Mouse (Mus musculus) limb, embryonic 14.5 days (tissue): ENCODE measurements around the gene Pde4b. TPM values are rescaled to one million over a fixed set of nuclear protein-coding genes. Genes with fewer than 3 reads are reported as not detected.

ENCODE experiments used
- ATAC-seq: fragments of 200-750 bp; cut with Nextera tagmentation; 2 replicates; pipeline ENCODE4 v1.8.0; 2017; ENCODE audit warnings: low read depth, moderate number of reproducible peaks, moderate TSS enrichment; ENCODE audit not compliant: low FRiP score
- DNase-seq: peaks from one replicate; pipeline ENCODE4 v3.0.0-alpha.2; 2015; ENCODE audit warnings: low spot score
- H3K27ac ChIP-seq: fragments of 300-500 bp; sonication (generic); replicated peaks from 2 replicates; pipeline ENCODE4 v1.5.1; 2014; ENCODE audit warnings: low read depth, mild to moderate bottlenecking, low read length, moderate library complexity, mixed read lengths
- H3K27me3 ChIP-seq: fragments of 300-500 bp; sonication (generic); 2 replicates; pipeline ENCODE4 v1.6.1; 2014; ENCODE audit warnings: low read length, mixed read lengths; ENCODE audit not compliant: control insufficient read depth, insufficient read depth
- H3K36me3 ChIP-seq: fragments of 300-500 bp; sonication (generic); 2 replicates; pipeline ENCODE4 v1.6.1; 2014; ENCODE audit warnings: mild to moderate bottlenecking, low read length, moderate library complexity, mixed read lengths; ENCODE audit not compliant: control insufficient read depth, insufficient read depth
- H3K4me1 ChIP-seq: fragments of 300-500 bp; sonication (generic); 2 replicates; pipeline ENCODE4 v1.6.1; 2014; ENCODE audit warnings: antibody characterized with exemption, low read length, mixed read lengths; ENCODE audit not compliant: control insufficient read depth, insufficient read depth
- H3K4me2 ChIP-seq: fragments of 300-500 bp; sonication (generic); replicated peaks from 2 replicates; pipeline ENCODE4 v1.6.1; 2014; ENCODE audit warnings: low read depth, mild to moderate bottlenecking, low read length, moderate library complexity; ENCODE audit not compliant: severe bottlenecking
- H3K4me3 ChIP-seq: fragments of 300-500 bp; sonication (generic); replicated peaks from 2 replicates; pipeline ENCODE4 v1.5.1; 2014; ENCODE audit warnings: low read length
- H3K9ac ChIP-seq: fragments of 300-500 bp; sonication (generic); 2 replicates; pipeline ENCODE4 v1.6.1; 2014; ENCODE audit warnings: mild to moderate bottlenecking, low read depth, low read length, moderate library complexity; ENCODE audit not compliant: severe bottlenecking
- H3K9me3 ChIP-seq: fragments of 300-500 bp; sonication (generic); 2 replicates; pipeline ENCODE4 v1.6.1; 2016; ENCODE audit warnings: low read length; ENCODE audit not compliant: control insufficient read depth
- POLR2A ChIP-seq: fragments of 200-500 bp; IDR thresholded peaks from 2 replicates; pipeline ENCODE4 v1.8.0; 2012; ENCODE audit warnings: inconsistent platforms, mild to moderate bottlenecking, moderate library complexity, borderline replicate concordance; ENCODE audit not compliant: insufficient read depth, insufficient read length; ENCODE audit errors: extremely low read depth
- WGBS: fragments of 180-500 bp; shearing (Covaris S2); extraction: QIAGEN DNeasy Blood & Tissue Kit; methylation state at CpG from one replicate; pipeline ENCODE4 v1.1.7; 2014; 5-methylcytosine and 5-hydroxymethylcytosine counted together
- polyA plus RNA-seq, 2 experiments: library from polyadenylated mRNA; depleted of rRNA in 1 of 2; stranded (reverse) in 1 of 2; unstranded in 1 of 2; fragments of >200 nt; fragmentation: Nextera tagmentation in 1 of 2; extraction: Ambion mirVana in 1 of 2; gene quantifications; 2 replicates each; pipeline versions ENCODE4 v1.2.1 to v1.2.3; 2012 to 2014

The Pde4b gene
- polyA plus RNA-seq, 2 experiments: 14.4 to 18.3 TPM

DNA sequence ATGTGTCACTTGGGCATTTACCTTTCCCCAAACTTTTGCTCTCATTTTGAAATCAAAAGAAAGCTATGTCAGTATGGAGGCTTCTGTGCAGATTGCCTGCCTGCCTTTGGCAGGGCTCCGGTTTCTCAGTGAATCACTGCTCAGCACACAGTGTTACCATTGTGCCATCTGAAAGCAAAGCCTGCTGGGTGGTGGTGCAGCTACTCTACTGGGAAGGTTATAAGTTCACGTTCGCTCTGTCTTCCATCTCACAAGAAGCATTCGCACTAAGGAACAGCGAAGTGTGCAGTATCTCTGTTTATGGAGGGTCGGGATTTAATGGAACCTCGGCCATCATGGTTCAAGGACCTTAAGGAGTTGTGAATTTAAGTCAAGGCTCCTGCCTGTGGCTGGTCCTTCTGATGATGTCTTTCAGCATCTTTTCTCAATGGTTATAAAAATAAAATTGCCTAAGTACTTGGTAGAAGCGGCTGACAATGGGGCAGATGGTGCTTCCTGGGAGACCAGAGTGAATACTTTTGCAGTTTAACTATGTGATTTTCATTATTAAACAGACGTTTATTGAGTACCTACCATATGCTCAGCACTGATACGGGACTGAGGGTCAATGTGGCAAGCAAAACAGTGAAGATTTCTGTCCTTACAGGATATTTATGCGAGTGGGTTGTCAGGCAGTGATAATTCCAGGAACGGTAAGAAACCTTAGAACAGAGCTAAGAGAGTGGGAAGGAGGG lies 152.5 kb downstream of the Pde4b start:
- WGBS: 79% methylated on average over 12 of the region's 12 CpGs
- Histone ChIP-seq H3K36me3 (no peaks in the 10 kb centered on the region), H3K4me1 (no peaks in the 10 kb centered on the region), H3K4me2 (no peak overlapping the region), H3K9me3 (no peaks in the 10 kb centered on the region), H3K4me3 (no peak overlapping the region), H3K9ac (no peak overlapping the region), H3K27ac (no peak overlapping the region), H3K27me3 (no peaks in the 10 kb centered on the region)
- no peak for DNase-seq
- no peak for ATAC-seq
- no peak for TF ChIP-seq POLR2A

DNA sequence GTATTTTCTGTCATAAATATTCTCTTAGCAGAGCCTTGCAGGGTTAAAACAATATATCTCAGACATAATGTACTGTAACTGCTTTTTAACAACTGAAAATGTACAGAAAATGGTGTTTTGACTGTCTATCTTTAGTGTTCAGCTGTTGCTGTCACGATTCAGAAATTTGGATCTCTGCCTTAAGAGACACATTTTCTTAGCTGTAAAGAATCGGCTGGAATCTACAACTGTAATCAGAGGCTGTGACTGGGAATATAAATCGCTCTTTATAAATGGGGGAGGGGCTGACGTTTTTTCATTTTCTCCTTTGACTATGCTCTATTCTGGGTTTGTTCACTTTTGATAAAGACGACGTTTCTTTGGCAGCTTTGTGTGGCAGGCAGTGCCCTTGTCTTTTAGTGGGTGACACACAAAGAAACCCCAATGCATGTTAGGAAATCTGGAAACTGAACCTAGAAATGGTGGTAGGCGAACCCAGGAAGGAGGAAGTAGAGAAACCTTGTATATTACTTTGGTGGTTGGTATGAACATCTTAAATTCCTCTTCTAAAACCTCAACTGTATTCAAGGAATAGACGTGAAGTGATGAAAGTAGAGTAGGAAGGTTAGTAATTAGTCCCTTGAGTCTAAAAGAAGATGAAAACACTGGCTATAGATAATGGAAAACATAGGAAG lies 153.5 kb downstream of the Pde4b start:
- DNase-seq (peak; percentile 52), ATAC-seq (no peak)
- no peak for TF ChIP-seq POLR2A
- no peaks in the 10 kb centered on the region for H3K36me3 ChIP-seq
- WGBS: 72% methylated on average over 8 of the region's 8 CpGs
- no peaks in the 10 kb centered on the region for H3K9me3 ChIP-seq
- H3K4me1 ChIP-seq: no peaks in the 10 kb centered on the region
- no peak overlapping the region for H3K9ac ChIP-seq
- H3K27me3 ChIP-seq: no peaks in the 10 kb centered on the region
- no peak overlapping the region for H3K4me2 ChIP-seq
- H3K27ac ChIP-seq: no peak overlapping the region
- H3K4me3 ChIP-seq: no peak overlapping the region

DNA sequence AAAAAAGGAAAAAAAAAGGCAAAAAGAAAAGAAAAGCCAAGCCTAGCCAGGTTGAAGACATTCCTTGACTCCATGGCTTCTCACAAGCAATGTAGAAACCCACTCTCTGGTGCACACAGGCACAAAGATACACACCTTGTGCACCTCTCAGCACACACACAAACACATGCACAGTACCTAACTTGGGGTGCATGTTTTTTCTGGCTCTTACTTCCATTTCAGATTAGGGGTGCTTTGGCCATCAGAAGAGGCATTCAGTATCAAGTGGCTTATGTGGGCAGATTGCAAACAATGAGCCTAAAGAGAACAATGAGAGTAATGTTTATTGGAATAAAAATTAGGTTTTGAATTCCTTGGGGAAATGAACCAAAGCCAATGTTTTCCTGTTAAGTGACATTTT lies 166.7 kb downstream of the Pde4b start:
- H3K27me3 ChIP-seq: no peaks in the 10 kb centered on the region

DNA sequence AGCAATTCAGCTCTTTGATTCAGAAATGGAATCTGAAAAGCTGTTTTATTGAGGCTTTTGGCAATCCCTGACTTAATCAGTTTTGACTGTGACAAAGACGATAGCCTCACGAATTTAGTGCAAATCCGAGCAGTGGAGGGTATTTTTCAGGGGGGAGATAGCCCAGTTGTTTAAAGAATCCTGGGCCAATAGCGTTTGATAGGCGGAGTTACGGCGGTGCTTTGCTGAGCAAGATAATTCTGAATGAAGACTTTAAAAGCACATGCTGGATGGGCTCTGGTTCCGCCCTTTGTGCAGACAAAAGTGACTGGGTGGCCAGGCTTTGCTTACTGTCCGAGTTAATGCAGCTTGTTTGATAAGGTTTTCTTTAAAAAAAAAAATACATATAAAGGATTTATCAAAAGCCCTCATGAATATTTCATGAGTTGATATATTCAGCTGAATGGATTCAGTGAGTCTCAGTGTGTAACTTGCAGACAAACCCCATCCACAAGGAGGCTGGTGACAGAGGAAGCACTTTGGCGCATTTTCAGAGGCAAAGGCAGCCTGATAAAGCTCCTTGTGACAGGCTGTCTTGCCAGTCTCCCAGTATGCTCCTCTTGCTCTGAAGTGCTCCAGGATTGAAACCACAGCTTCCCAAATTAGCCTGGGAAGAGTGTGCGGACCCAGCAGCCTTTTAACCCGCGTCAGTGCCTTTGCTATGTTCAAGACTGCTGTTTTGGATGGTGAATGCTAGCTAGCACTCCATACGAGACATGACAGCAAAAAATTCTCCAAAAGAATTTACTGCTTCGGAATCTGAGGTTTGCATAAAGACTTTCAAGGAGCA lies 167.3 kb downstream of the Pde4b start:
- ATAC-seq (peak; percentile 60; the same call in 1 of the 2 replicates), DNase-seq (peak; percentile 23)
- Histone ChIP-seq H3K9me3 (no peaks in the 10 kb centered on the region), H3K4me2 (peak overlapping the region; percentile 38), H3K9ac (peak overlapping the region; percentile 17), H3K4me1 (no peaks in the 10 kb centered on the region), H3K27ac (no peak overlapping the region), H3K27me3 (no peaks in the 10 kb centered on the region), H3K36me3 (no peaks in the 10 kb centered on the region), H3K4me3 (peak overlapping the region; percentile 7)
- TF ChIP-seq POLR2A: no peak
- WGBS: 13% methylated on average over 15 of the region's 15 CpGs

More for the DNA sequence above, 166.7 kb downstream of the Pde4b start:
- no peak for ATAC-seq
- Histone ChIP-seq H3K9me3 (no peaks in the 10 kb centered on the region), H3K4me3 (no peak overlapping the region), H3K36me3 (no peaks in the 10 kb centered on the region), H3K9ac (no peak overlapping the region), H3K27ac (no peak overlapping the region), H3K4me2 (no peak overlapping the region), H3K4me1 (no peaks in the 10 kb centered on the region)
- DNase-seq: no peak
- no peak for TF ChIP-seq POLR2A

DNA sequence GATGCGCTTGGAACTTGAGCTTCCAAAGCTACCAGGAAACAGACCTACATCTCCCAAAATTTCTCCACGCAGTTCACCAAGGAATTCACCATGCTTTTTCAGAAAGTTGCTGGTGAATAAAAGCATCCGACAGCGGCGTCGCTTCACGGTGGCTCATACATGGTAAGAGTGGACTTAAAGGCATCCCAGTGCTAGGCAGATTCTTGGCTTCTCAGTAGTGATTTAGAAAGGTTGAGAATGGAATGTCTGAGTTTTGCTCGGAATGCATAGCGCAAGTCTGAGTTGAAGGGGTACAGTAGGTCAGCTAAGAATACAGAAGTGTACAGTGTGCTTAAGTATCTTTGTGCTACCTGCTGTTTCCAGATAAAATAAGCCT lies 167.9 kb downstream of the Pde4b start:
- no peaks in the 10 kb centered on the region for H3K9me3 ChIP-seq
- peak overlapping the region; percentile 38 for H3K4me2 ChIP-seq
- H3K4me3 ChIP-seq: peak overlapping the region; percentile 7
- H3K4me1 ChIP-seq: no peaks in the 10 kb centered on the region
- H3K9ac ChIP-seq: peak overlapping the region; percentile 17; the same call in 1 of the 2 replicates
- ATAC-seq: no peak
- WGBS: 62% methylated on average over 9 of the region's 9 CpGs
- H3K27me3 ChIP-seq: no peaks in the 10 kb centered on the region
- TF ChIP-seq POLR2A: no peak
- H3K27ac ChIP-seq: no peak overlapping the region
- no peaks in the 10 kb centered on the region for H3K36me3 ChIP-seq
- DNase-seq: no peak
